Mouse (Mus musculus) brain, embryonic 14.5 days (tissue): ENCODE data around the gene Ttll3.

Experiments
- CTCF ChIP-seq: fragments of 200-500 bp; IDR thresholded peaks from 2 replicates; pipeline ENCODE4 v1.5.1; 2012; ENCODE audit warnings: inconsistent platforms, mild to moderate bottlenecking, moderate library complexity, borderline replicate concordance; ENCODE audit not compliant: insufficient read depth, insufficient read length; ENCODE audit errors: extremely low read depth
- POLR2A ChIP-seq: fragments of 200-500 bp; IDR thresholded peaks from 2 replicates; pipeline ENCODE4 v1.6.1; 2012; ENCODE audit warnings: mild to moderate bottlenecking, inconsistent platforms, borderline replicate concordance; ENCODE audit not compliant: poor library complexity, insufficient read depth, insufficient read length, severe bottlenecking; ENCODE audit errors: extremely low read depth

DNA sequence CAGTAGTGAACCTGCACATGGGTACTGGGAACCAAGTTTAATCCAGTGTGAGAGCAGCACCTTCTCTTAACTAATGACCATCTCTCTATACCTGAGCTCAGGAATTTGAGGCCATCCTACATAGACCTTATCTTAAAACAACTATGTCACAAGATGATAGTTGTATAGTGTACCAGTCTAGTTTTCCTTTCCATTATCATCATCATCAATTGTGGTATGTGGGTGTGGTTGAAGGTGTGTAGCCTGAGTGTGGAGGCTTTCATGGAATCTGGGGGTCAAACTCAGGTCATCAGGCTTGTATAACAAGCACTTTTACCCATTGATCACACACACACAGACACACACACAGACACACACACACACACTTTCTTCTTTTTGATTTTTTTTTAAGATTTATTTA lies 38.5 kb upstream of the Ttll3 start:
- TF ChIP-seq CTCF, result no peak
- TF ChIP-seq POLR2A, result no peak
